In genomic region chr1:152542747-152543378, GRCm38 (mm10) we compare ENCODE assay signal across 24 mouse cellular contexts.
DNase-seq lines count a peak whose midpoint lies in the region; ATAC-seq lines count a peak whose summit lies in the region.
"Had no signal": no experiment of that assay in that cellular context is flagged by ENCODE, and none has a peak within 500 bp of the region (broad histone marks: within the 10 kb centered on the region; RNA-seq: fewer than 3 reads in every experiment).

No protein-coding gene starts in this region.

- H3K4me2 ChIP-seq in kidney, embryonic 16.5 days (replicated peaks; ENCODE audit: low read depth, low read length) = no peak overlapping the region
- no peak overlapping the region for H3K4me2 ChIP-seq in intestine, embryonic 16.5 days (ENCODE audit: low read depth, low read length)
- H3K4me2 ChIP-seq in stomach, embryonic 15.5 days = no peak overlapping the region
- H3K4me2 ChIP-seq: forebrain, embryonic 13.5 days; heart, embryonic 13.5 days; hindbrain, embryonic 14.5 days had no signal

- WGBS in kidney, embryonic 16.5 days = 37% methylated on average over 6 of the region's 6 CpGs
- 51% methylated on average over 6 of the region's 6 CpGs for WGBS in intestine, embryonic 16.5 days
- WGBS in stomach, embryonic 15.5 days = 55% methylated on average over 6 of the region's 6 CpGs

- peaks cover 41% of the 10 kb centered on the region for H3K36me3 ChIP-seq in kidney, embryonic 16.5 days (ENCODE audit: insufficient read depth, low read length)
- peaks cover 8% of the 10 kb centered on the region for H3K36me3 ChIP-seq in intestine, embryonic 16.5 days (ENCODE audit: control insufficient read depth, insufficient read depth, low read length)
- H3K36me3 ChIP-seq in stomach, embryonic 15.5 days = peaks cover 15% of the 10 kb centered on the region; the same call in 1 of the 2 replicates

- intact Hi-C loops in left cerebral cortex, postnatal 10 days (cut with DNase I) = no loop called here

- peak; percentile 35; the same call in 1 of the 2 replicates for ATAC-seq in kidney, embryonic 16.5 days (ENCODE audit: low FRiP score, low TSS enrichment)
- peak; percentile 32 for ATAC-seq in intestine, embryonic 16.5 days
- peak; percentile 85 for ATAC-seq in stomach, embryonic 15.5 days (ENCODE audit: insufficient read depth, low FRiP score, low read depth)
- ATAC-seq: CD4-positive, CD25-positive, alpha-beta regulatory T cell, adult 4 months; forebrain, embryonic 13.5 days; forebrain, embryonic 16.5 days had no signal

- no peak overlapping the region for H3K9ac ChIP-seq in kidney, embryonic 16.5 days (replicated peaks; ENCODE audit: low read length)
- no peak overlapping the region for H3K9ac ChIP-seq in intestine, embryonic 16.5 days (ENCODE audit: low read depth, low read length)
- H3K9ac ChIP-seq in stomach, embryonic 15.5 days = no peak overlapping the region
- H3K9ac ChIP-seq: forebrain, embryonic 13.5 days; heart, embryonic 13.5 days; hindbrain, embryonic 14.5 days had no signal

- H3K4me3 ChIP-seq in kidney, embryonic 16.5 days (ENCODE audit: low read length) = no peak overlapping the region
- H3K4me3 ChIP-seq in intestine, embryonic 16.5 days (ENCODE audit: low read length) = no peak overlapping the region
- H3K4me3 ChIP-seq in stomach, embryonic 15.5 days (replicated peaks) = no peak overlapping the region
- H3K4me3 ChIP-seq: forebrain, embryonic 10.5 days; forebrain, embryonic 13.5 days; heart, adult 2 months; heart, embryonic 10.5 days; heart, embryonic 13.5 days had no signal

- no peak overlapping the region for H3K27ac ChIP-seq in kidney, embryonic 16.5 days (ENCODE audit: low read length)
- peak overlapping the region; percentile 83 for H3K27ac ChIP-seq in intestine, embryonic 16.5 days (ENCODE audit: low read length)
- H3K27ac ChIP-seq in stomach, embryonic 15.5 days = peak overlapping the region; percentile 46; the same call in 1 of the 2 replicates
- H3K27ac ChIP-seq: forebrain, embryonic 10.5 days; forebrain, embryonic 13.5 days; heart, adult 2 months; heart, embryonic 10.5 days; hindbrain, embryonic 14.5 days had no signal

- H3K4me1 ChIP-seq in kidney, embryonic 16.5 days (ENCODE audit: insufficient read depth, low read length) = no peaks in the 10 kb centered on the region
- H3K4me1 ChIP-seq in intestine, embryonic 16.5 days (ENCODE audit: control insufficient read depth, insufficient read depth, low read length) = peaks cover 10% of the 10 kb centered on the region; the same call in 1 of the 2 replicates
- 0 out of 2 replicates have a peak, but pooled peaks cover 4% of the 10 kb centered on the region for H3K4me1 ChIP-seq in stomach, embryonic 15.5 days
- H3K4me1 ChIP-seq: forebrain, embryonic 10.5 days; forebrain, embryonic 13.5 days had no signal

- H3K9me3 ChIP-seq in kidney, embryonic 16.5 days (ENCODE audit: low read length) = no peaks in the 10 kb centered on the region
- no peaks in the 10 kb centered on the region for H3K9me3 ChIP-seq in intestine, embryonic 16.5 days (ENCODE audit: control insufficient read depth, low read length)
- H3K9me3 ChIP-seq in stomach, embryonic 15.5 days = no peaks in the 10 kb centered on the region
- H3K9me3 ChIP-seq: forebrain, embryonic 13.5 days; heart, embryonic 10.5 days; heart, embryonic 13.5 days had no signal

- no peaks in the 10 kb centered on the region for H3K27me3 ChIP-seq in kidney, embryonic 16.5 days (ENCODE audit: insufficient read depth, low read length)
- H3K27me3 ChIP-seq in intestine, embryonic 16.5 days (replicated peaks; ENCODE audit: control insufficient read depth, insufficient read depth, low read length) = no peaks in the 10 kb centered on the region
- H3K27me3 ChIP-seq in stomach, embryonic 15.5 days (replicated peaks) = no peaks in the 10 kb centered on the region
- H3K27me3 ChIP-seq: forebrain, embryonic 13.5 days; heart, embryonic 13.5 days had no signal

- DNase-seq in kidney, postnatal 10 days = no peak
- no peak for DNase-seq in adrenal gland, postnatal 14 days
- DNase-seq in left cerebral cortex, postnatal 10 days (ENCODE audit: extremely low spot score in 1 of 2, low spot score in 2 of 2) = no peak
- no peak for DNase-seq in layer of hippocampus, postnatal 10 days (ENCODE audit: low spot score in 2 of 2)
- DNase-seq: adrenal gland, adult 8-10 months; adrenal gland, postnatal 36 days; cerebellum, adult 18-20 months; cerebellum, adult 9-10 months; cerebellum, postnatal 14 days; gastrocnemius, postnatal 10 days; gastrocnemius, postnatal 36 days; heart, adult 2 months; heart, postnatal 14 days; heart, postnatal 4 days had no signal

Comparison
In these comparisons a context has a peak if more than half of its experiments do, and no peak if none do; other contexts are left out.
1. ATAC-seq: peak in every context shown above with its lines; median percentile 85 in stomach, embryonic 15.5 days; 35 in kidney, embryonic 16.5 days; 32 in intestine, embryonic 16.5 days.